Mouse (Mus musculus) CD4-positive, CD25-positive, alpha-beta regulatory T cell (primary cell): ENCODE measurements around the gene Serinc1. TPM values are rescaled to one million over a fixed set of nuclear protein-coding genes. Genes with fewer than 3 reads are reported as not detected.

Experiments
- polyA plus RNA-seq: library from polyadenylated mRNA; unstranded; fragments of 100-300 nt; shearing (Covaris generic); gene quantifications from one replicate; pipeline ENCODE4 v1.2.1, GENCODE M21; 2017

The Serinc1 gene
- polyA plus RNA-seq: 112 TPM

DNA sequence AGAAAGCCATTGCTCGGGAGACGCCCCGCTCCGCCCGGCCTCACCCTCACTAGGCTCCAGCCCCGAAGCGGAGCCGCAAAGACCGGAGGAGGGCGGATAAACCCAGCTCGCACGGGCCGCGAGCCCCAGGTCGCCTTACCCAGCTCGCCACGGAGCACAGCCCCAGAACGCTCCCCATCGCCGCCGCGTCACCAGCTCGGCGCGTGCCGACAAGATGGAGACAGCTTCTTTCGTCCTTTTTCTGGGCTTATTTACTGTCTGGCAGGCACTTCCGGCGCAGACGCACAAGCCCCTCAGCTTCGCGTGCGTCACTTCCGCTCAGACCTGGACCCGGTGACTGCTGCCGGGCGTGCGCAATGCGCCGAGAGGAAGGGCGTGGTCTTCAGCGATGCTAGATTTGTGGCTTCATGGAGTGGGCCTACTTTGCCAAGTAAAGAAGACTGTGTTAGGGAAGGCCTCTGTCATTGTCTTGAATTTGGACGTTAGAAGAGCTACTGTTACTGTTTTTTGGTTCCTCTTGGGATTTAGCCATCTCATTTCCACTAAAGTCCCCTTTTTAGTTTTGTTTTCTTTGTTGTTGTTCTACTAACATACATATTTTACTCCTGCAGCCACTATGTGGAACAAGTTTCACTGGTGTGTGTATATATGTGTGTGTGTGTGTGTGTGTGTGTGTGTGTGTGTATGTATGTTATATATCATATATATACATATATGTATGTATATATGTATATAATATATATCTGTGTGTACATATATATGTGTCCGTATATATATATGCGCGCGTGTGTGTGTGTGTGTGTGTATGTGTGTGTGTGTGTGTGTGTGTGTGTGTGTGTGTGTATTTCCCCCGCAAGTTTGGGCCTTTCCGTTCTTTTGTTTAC, at the start of gene Serinc1:
Gene Serinc1, minus strand, starts transcription at position 313 of the 884 bp plus-strand sequence.

DNA sequence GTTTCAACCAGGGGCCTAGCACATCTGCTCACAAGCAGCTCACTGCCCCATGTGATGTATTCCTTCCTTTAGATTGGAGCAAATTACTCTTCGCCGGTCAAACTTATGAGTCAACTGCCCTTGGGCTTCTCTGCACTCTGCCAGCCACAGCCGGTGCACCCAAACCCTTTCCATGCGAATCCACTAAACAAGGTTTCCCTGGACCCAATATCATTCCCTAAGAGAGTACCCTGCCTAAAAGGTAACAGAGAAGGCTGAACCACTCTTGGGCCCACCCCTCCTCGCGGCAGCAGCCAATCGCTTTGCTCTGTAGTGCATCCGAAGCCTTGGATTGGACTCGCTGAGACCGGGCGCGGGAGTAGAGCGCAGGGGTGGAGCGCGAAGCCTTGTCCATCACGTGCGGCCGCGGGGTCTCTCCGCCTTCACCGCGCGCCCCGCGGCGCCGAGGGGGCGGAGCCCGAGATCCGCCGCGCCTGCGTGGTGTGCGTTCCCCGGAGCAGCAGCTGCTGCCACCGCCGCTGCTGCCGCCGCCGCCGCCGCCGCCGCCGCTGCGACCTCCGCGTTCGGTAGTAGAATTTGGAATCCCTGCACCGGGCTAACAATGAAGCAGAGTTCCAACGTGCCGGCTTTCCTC, 46.3 kb downstream of the Serinc1 start, which contains the start of gene Hsf2:
Gene Hsf2, plus strand, starts transcription at position 478 of the 634 bp plus-strand sequence.

Other genes starting within 250 kb of the Serinc1 start
- 4.0 TPM for gene Hsf2, start 46.1 kb downstream of the Serinc1 start, polyA plus RNA-seq
- 0.83 TPM for gene Pkib, start 99.5 kb upstream of the Serinc1 start, polyA plus RNA-seq